16 mouse cellular contexts compared by ENCODE assay signal in genomic region chr9:64407390-64407970, GRCm38 (mm10). TPM values are rescaled to one million over a fixed set of nuclear protein-coding genes. Genes with fewer than 3 reads are reported as not detected.
"Had no signal": no experiment of that assay in that cellular context is flagged by ENCODE, and none has a peak within 500 bp of the region (broad histone marks: within the 10 kb centered on the region; RNA-seq: fewer than 3 reads in every experiment).

No protein-coding gene starts in this region.

- H3K4me1 ChIP-seq: liver, embryonic 13.5 days; midbrain, embryonic 12.5 days; midbrain, embryonic 15.5 days; neural tube, embryonic 12.5 days had no signal

- DNase-seq: liver, embryonic 13.5 days; lung, adult 2 months; lung, postnatal 14 days; right cerebral cortex, adult 18-20 months; right cerebral cortex, postnatal 14 days; right cerebral cortex, postnatal 4 days; thymus, adult 2 months; thymus, postnatal 14 days; thymus, postnatal 4 days had no signal

- H3K4me3 ChIP-seq: liver, embryonic 13.5 days; midbrain, embryonic 12.5 days; midbrain, embryonic 15.5 days; neural tube, embryonic 12.5 days; neural tube, embryonic 15.5 days had no signal

- H3K9me3 ChIP-seq: liver, embryonic 13.5 days; midbrain, embryonic 12.5 days; midbrain, embryonic 15.5 days; neural tube, embryonic 12.5 days; neural tube, embryonic 15.5 days had no signal

- H3K27ac ChIP-seq: kidney, postnatal 0 days; liver, embryonic 13.5 days; macrophage; midbrain, embryonic 12.5 days; midbrain, embryonic 15.5 days; neural tube, embryonic 12.5 days; neural tube, embryonic 15.5 days; stomach, postnatal 0 days had no signal

- H3K27me3 ChIP-seq: midbrain, embryonic 12.5 days; midbrain, embryonic 15.5 days; neural tube, embryonic 12.5 days had no signal

- H3K36me3 ChIP-seq: liver, embryonic 13.5 days; midbrain, embryonic 12.5 days; midbrain, embryonic 15.5 days; neural tube, embryonic 12.5 days; neural tube, embryonic 15.5 days had no signal

RNA-seq across cellular contexts. Expression of gene Megf11, which starts 22.1 kb away (rescaled TPM):
- polyA plus RNA-seq: macrophage had no signal
